Mouse (Mus musculus) liver, embryonic 13.5 days (tissue): ENCODE data around the gene Plekha6. TPM values are rescaled to one million over a fixed set of nuclear protein-coding genes. Genes with fewer than 3 reads are reported as not detected.

ENCODE experiments used
- ATAC-seq: fragments of 200-750 bp; cut with Nextera tagmentation; 2 replicates; pipeline ENCODE4 v1.8.0; 2017; ENCODE audit warnings: low read depth, mild to moderate bottlenecking, moderate number of reproducible peaks, moderate library complexity
- DNase-seq: peaks from one replicate; pipeline ENCODE4 v3.0.0; 2022
- H3K27ac ChIP-seq: fragments of 300-500 bp; sonication (generic); 2 replicates; pipeline ENCODE4 v1.5.1; 2015; ENCODE audit warnings: moderate library complexity, mild to moderate bottlenecking, inconsistent platforms
- H3K27me3 ChIP-seq: fragments of 300-500 bp; sonication (generic); 2 replicates; pipeline ENCODE4 v1.6.1; 2015; ENCODE audit warnings: mild to moderate bottlenecking, inconsistent platforms
- H3K36me3 ChIP-seq: fragments of 300-500 bp; sonication (generic); 2 replicates; pipeline ENCODE4 v1.6.1; 2015; ENCODE audit warnings: mild to moderate bottlenecking, inconsistent platforms
- H3K4me1 ChIP-seq: fragments of 300-500 bp; sonication (generic); replicated peaks from 2 replicates; pipeline ENCODE4 v1.6.1; 2015; ENCODE audit warnings: inconsistent platforms
- H3K4me2 ChIP-seq: fragments of 300-500 bp; sonication (generic); 2 replicates; pipeline ENCODE4 v1.6.1; 2015; ENCODE audit warnings: inconsistent platforms, mild to moderate bottlenecking, moderate library complexity
- H3K4me3 ChIP-seq: fragments of 300-500 bp; sonication (generic); replicated peaks from 2 replicates; pipeline ENCODE4 v1.5.1; 2015; ENCODE audit warnings: mild to moderate bottlenecking, inconsistent platforms
- H3K9ac ChIP-seq: fragments of 300-500 bp; sonication (generic); 2 replicates; pipeline ENCODE4 v1.6.1; 2015; ENCODE audit warnings: mild to moderate bottlenecking, inconsistent platforms
- H3K9me3 ChIP-seq: fragments of 300-500 bp; sonication (generic); replicated peaks from 2 replicates; pipeline ENCODE4 v1.6.1; 2016; ENCODE audit warnings: inconsistent platforms
- WGBS: fragments of 180-500 bp; shearing (Covaris S2); methylation state at CpG from one replicate; pipeline ENCODE4 v1.1.7; 2015; ENCODE audit not compliant: insufficient replicate concordance; 5-methylcytosine and 5-hydroxymethylcytosine counted together
- polyA plus RNA-seq: library from polyadenylated mRNA; unstranded; fragments of >200 nt; fragmentation: Nextera tagmentation; extraction: Ambion mirVana; gene quantifications from 2 replicates; pipeline ENCODE4 v1.2.1, GENCODE M21; 2015

Gene Plekha6
- polyA plus RNA-seq, 1 experiment from 2014 or later: 1.9 TPM

DNA sequence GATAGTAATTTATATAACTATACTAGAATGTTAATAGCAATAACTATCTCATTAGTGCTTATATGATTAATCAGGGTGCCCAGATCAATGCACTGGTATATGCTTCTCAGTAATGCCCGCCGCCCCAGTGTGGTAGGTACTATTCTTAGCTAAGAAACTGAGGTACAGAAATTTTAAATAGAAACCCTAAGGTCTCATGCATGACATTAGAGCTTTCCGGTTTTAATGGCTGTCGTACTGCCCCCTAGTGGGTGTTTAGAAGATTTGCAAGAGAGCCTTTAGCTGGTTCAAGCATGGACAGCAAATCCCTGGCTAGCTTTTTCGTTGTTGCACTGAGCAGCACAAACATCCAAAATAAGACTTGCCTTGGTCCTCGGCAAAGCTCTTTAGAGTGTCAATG is 143.3 kb downstream of the Plekha6 start:
- 15% methylated on average over 6 of the region's 6 CpGs for WGBS
- no peak overlapping the region for H3K9ac ChIP-seq
- peaks cover 11% of the 10 kb centered on the region; the same call in 1 of the 2 replicates for H3K4me1 ChIP-seq
- ATAC-seq (no peak), DNase-seq (peak; percentile 22)
- no peaks in the 10 kb centered on the region for H3K9me3 ChIP-seq
- H3K36me3 ChIP-seq: no peaks in the 10 kb centered on the region
- H3K27ac ChIP-seq: no peak overlapping the region
- no peak overlapping the region for H3K4me3 ChIP-seq
- no peak overlapping the region for H3K4me2 ChIP-seq
- 0 out of 2 replicates have a peak, but pooled peaks cover 3% of the 10 kb centered on the region for H3K27me3 ChIP-seq

GRCm38 (mm10) chr1:133309652-133310267 is 145.8 kb downstream of the Plekha6 start, which contains the start of gene Golt1a:
Gene Golt1a (plus strand): TSS chr1:133309800.
- no peaks in the 10 kb centered on the region for H3K9me3 ChIP-seq
- 58% methylated on average over 14 of the region's 14 CpGs for WGBS
- ATAC-seq: peak; percentile 72
- no peak within 1 kb of the TSS for H3K9ac ChIP-seq
- peak within 1 kb of the TSS; percentile 7 for H3K4me3 ChIP-seq
- peak within 1 kb of the TSS; percentile 44 for H3K4me2 ChIP-seq
- no peaks in the 10 kb centered on the region for H3K27me3 ChIP-seq
- no peak for DNase-seq
- peaks cover 11% of the 10 kb centered on the region; the same call in 1 of the 2 replicates for H3K4me1 ChIP-seq
- peak within 1 kb of the TSS; percentile 63 for H3K27ac ChIP-seq
- no peaks in the 10 kb centered on the region for H3K36me3 ChIP-seq

DNA sequence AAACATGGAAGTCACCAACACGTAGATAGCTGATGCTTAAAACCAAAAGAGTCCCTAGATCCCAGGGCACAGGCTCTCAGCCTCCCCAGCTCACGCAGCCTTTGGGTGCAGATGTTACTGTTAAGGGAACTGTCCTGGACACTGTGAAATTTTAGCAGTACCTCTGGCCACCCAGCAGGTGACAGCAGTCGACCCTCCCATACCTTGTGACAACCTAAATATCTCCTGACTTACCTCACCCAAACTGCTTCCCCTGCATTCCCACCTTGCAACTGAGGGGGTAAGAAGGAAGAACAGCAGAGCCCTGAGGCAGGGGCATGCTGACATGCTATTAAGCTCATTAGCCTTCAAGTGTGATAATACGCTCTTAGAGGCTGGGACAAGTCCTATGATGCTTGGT is 147.2 kb downstream of the Plekha6 start:
- no peak for DNase-seq
- Histone ChIP-seq H3K4me3 (no peak overlapping the region), H3K36me3 (no peaks in the 10 kb centered on the region), H3K27me3 (no peaks in the 10 kb centered on the region), H3K4me2 (no peak overlapping the region), H3K9me3 (no peaks in the 10 kb centered on the region), H3K27ac (no peak overlapping the region), H3K4me1 (peaks cover 11% of the 10 kb centered on the region; the same call in 1 of the 2 replicates), H3K9ac (no peak overlapping the region)
- no peak for ATAC-seq
- 41% methylated on average over 4 of the region's 4 CpGs for WGBS

GRCm38 (mm10) chr1:133311946-133312345 is 147.9 kb downstream of the Plekha6 start:
- H3K36me3 ChIP-seq: no peaks in the 10 kb centered on the region
- DNase-seq (no peak), ATAC-seq (no peak)
- 8% methylated on average over 10 of the region's 10 CpGs for WGBS
- no peak overlapping the region for H3K4me3 ChIP-seq
- no peak overlapping the region for H3K27ac ChIP-seq
- peaks cover 11% of the 10 kb centered on the region; the same call in 1 of the 2 replicates for H3K4me1 ChIP-seq
- no peak overlapping the region for H3K4me2 ChIP-seq
- H3K27me3 ChIP-seq: no peaks in the 10 kb centered on the region
- H3K9me3 ChIP-seq: no peaks in the 10 kb centered on the region
- no peak overlapping the region for H3K9ac ChIP-seq

DNA sequence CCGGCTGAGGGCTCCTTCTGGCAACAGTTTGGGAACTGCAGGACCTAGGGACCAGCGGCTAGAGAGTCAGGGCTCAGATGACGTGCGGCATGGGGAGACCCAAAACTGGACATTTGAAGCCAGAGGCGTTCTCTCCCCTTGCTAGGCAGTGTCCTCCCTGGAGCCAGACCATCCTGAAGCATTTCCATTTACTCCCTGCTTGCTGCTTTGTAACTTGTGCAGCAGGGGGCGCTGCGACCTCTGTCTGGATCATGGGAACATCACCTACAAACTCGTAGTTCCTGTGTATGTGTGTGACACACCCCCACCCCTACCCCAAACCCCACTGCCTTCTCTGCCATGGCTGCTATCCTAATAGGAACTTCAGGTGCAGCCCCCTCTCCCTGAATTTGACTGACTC is 150.4 kb downstream of the Plekha6 start:
- H3K4me2 ChIP-seq: no peak overlapping the region
- ATAC-seq: no peak
- H3K4me1 ChIP-seq: peaks cover 11% of the 10 kb centered on the region; the same call in 1 of the 2 replicates

DNA sequence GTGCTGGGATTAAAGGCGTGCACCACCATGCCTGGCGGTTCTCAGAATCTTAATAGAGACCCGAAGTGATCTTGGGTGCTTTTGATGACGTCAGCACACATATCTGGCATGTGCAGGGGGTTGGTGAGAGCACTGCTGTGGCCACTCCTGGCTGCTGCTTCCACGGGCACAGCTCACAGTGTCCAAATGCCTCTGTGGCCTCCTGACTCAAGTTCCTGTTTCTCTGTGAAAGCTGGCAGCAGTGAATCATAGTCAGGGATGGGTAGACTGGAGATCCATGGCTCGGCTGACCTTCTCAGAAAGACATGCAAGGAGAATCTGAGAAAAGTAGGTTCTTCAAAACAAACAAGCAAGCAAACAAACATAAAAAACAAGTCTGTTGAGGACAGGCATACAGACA is 151.8 kb downstream of the Plekha6 start:
- Histone ChIP-seq H3K9ac (no peak overlapping the region), H3K36me3 (no peaks in the 10 kb centered on the region), H3K4me2 (no peak overlapping the region), H3K27me3 (no peaks in the 10 kb centered on the region), H3K4me1 (peaks cover 8% of the 10 kb centered on the region; the same call in 1 of the 2 replicates), H3K4me3 (no peak overlapping the region), H3K9me3 (no peaks in the 10 kb centered on the region; the same call in 1 of the 2 replicates), H3K27ac (no peak overlapping the region)
- DNase-seq (no peak), ATAC-seq (no peak)
- WGBS: 53% methylated on average over 6 of the region's 6 CpGs

More for the DNA sequence above, 150.4 kb downstream of the Plekha6 start:
- Histone ChIP-seq H3K27ac (no peak overlapping the region), H3K27me3 (no peaks in the 10 kb centered on the region), H3K9ac (no peak overlapping the region), H3K9me3 (no peaks in the 10 kb centered on the region; the same call in 1 of the 2 replicates), H3K4me3 (no peak overlapping the region), H3K36me3 (no peaks in the 10 kb centered on the region)
- no peak for DNase-seq
- WGBS: 29% methylated on average over 8 of the region's 8 CpGs

GRCm38 (mm10) chr1:133316577-133316976 is 152.6 kb downstream of the Plekha6 start:
- no peak for ATAC-seq
- Histone ChIP-seq H3K4me1 (0 out of 2 replicates have a peak, but pooled peaks cover 3% of the 10 kb centered on the region), H3K9me3 (no peaks in the 10 kb centered on the region; the same call in 1 of the 2 replicates), H3K27me3 (no peaks in the 10 kb centered on the region), H3K36me3 (no peaks in the 10 kb centered on the region), H3K27ac (no peak overlapping the region), H3K4me3 (no peak overlapping the region), H3K9ac (no peak overlapping the region), H3K4me2 (no peak overlapping the region)
- no peak for DNase-seq
- 65% methylated on average over 4 of the region's 4 CpGs for WGBS

DNA sequence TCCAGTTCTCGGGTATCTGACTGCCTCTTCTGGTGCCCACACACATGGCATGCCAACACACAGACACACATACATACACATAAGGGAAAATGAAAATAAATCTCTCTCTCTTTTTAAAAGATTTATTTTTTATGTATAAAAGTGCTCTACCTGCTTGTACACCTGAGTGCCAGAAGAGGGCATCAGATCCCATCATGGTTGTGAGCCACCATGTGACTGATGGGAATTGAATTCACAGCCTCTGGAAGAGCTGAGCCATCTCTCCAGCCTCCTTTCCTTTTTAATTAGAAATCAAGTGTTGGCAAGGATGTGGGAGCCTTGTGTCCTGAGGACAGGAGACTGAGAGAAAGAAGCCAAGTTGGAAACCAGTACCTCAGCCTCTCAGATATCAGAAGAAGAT is 153.1 kb downstream of the Plekha6 start:
- 71% methylated on average over 1 of the region's 1 CpGs for WGBS
- no peak overlapping the region for H3K4me3 ChIP-seq
- H3K36me3 ChIP-seq: no peaks in the 10 kb centered on the region
- no peaks in the 10 kb centered on the region; the same call in 1 of the 2 replicates for H3K9me3 ChIP-seq
- no peaks in the 10 kb centered on the region for H3K27me3 ChIP-seq
- H3K27ac ChIP-seq: no peak overlapping the region
- H3K4me2 ChIP-seq: no peak overlapping the region
- ATAC-seq: no peak
- DNase-seq: no peak
- no peak overlapping the region for H3K9ac ChIP-seq
- H3K4me1 ChIP-seq: 0 out of 2 replicates have a peak, but pooled peaks cover under 1% of the 10 kb centered on the region

GRCm38 (mm10) chr1:133321267-133321925 is 157.4 kb downstream of the Plekha6 start, which contains the start of gene Kiss1:
Gene Kiss1 (plus strand): TSS chr1:133321875.
- 74% methylated on average over 13 of the region's 13 CpGs for WGBS
- no peak within 1 kb of the TSS for H3K4me3 ChIP-seq
- DNase-seq (no peak), ATAC-seq (no peak)
- H3K9me3 ChIP-seq: no peaks in the 10 kb centered on the region; the same call in 1 of the 2 replicates
- H3K36me3 ChIP-seq: no peaks in the 10 kb centered on the region
- H3K4me1 ChIP-seq: no peaks in the 10 kb centered on the region
- H3K9ac ChIP-seq: no peak within 1 kb of the TSS
- H3K4me2 ChIP-seq: no peak within 1 kb of the TSS
- no peaks in the 10 kb centered on the region for H3K27me3 ChIP-seq
- no peak within 1 kb of the TSS for H3K27ac ChIP-seq

GRCm38 (mm10) chr1:133323333-133323732 is 159.3 kb downstream of the Plekha6 start:
- no peak overlapping the region for H3K4me2 ChIP-seq
- H3K4me3 ChIP-seq: no peak overlapping the region
- H3K9ac ChIP-seq: no peak overlapping the region
- H3K4me1 ChIP-seq: no peaks in the 10 kb centered on the region
- DNase-seq: no peak
- H3K36me3 ChIP-seq: no peaks in the 10 kb centered on the region
- ATAC-seq: no peak
- 34% methylated on average over 5 of the region's 5 CpGs for WGBS
- no peaks in the 10 kb centered on the region for H3K9me3 ChIP-seq
- no peak overlapping the region for H3K27ac ChIP-seq
- H3K27me3 ChIP-seq: peaks cover 14% of the 10 kb centered on the region

- Histone ChIP-seq H3K27me3 (peaks cover 38% of the 10 kb centered on the region), H3K4me2 (no peak overlapping the region), H3K4me1 (no peaks in the 10 kb centered on the region), H3K9ac (no peak overlapping the region), H3K9me3 (no peaks in the 10 kb centered on the region), H3K36me3 (no peaks in the 10 kb centered on the region), H3K27ac (no peak overlapping the region), H3K4me3 (no peak overlapping the region)
- ATAC-seq (no peak), DNase-seq (no peak)
- 67% methylated on average over 8 of the region's 8 CpGs for WGBS
These were observed 161.9 kb downstream of the Plekha6 start for GRCm38 (mm10) chr1:133325951-133326350.
